ENCODE assay signal across 9 mouse cellular contexts in the genomic region with DNA sequence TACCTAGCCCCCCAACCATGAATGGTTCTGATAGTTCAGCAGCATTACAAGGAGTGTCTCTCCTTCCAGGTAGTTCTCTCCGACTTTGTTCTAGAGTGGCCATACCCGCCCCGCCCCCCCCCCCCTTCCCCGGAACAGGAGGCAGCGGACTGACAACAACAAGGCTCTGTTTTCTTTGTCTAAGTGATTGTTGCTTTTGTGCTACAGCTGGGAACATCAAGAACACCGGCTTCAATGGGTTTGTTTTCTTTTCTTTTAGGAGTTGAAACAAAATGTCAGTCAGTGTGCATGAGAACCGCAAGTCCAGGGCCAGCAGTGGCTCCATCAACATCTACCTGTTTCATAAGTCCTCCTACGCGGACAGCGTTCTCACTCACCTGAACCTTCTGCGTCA. TPM values are rescaled to one million over a fixed set of nuclear protein-coding genes. Genes with fewer than 3 reads are reported as not detected.
DNase-seq lines count a peak whose midpoint lies in the region; ATAC-seq and TF ChIP-seq lines count a peak whose summit lies in the region.
"Had no signal": no experiment of that assay in that cellular context is flagged by ENCODE, and none has a peak within 500 bp of the region (broad histone marks: within the 10 kb centered on the region; RNA-seq: fewer than 3 reads in every experiment).

No protein-coding gene starts in this region.

- WGBS in lung, embryonic 15.5 days, result 54% methylated on average over 11 of the region's 11 CpGs
- WGBS in lung, adult 2 months, result 72% methylated on average over 11 of the region's 11 CpGs
- WGBS in intestine, embryonic 16.5 days, result 79% methylated on average over 11 of the region's 11 CpGs
- WGBS in stomach, embryonic 16.5 days, result 77% methylated on average over 11 of the region's 11 CpGs
- WGBS in lung, postnatal 0 days, result 68% methylated on average over 7 of the region's 11 CpGs

- no peak for TF ChIP-seq POLR2A in lung, adult 2 months (IDR thresholded peaks at IDR 0.05; ENCODE audit: borderline replicate concordance, extremely low read depth, low read depth, low read length)

- TF ChIP-seq EP300 in lung, postnatal 0 days (IDR thresholded peaks at IDR 0.05), result no peak

- H3K9me3 ChIP-seq in lung, embryonic 15.5 days, result no peaks in the 10 kb centered on the region
- H3K9me3 ChIP-seq in intestine, embryonic 16.5 days (ENCODE audit: control insufficient read depth, low read length), result no peaks in the 10 kb centered on the region
- no peaks in the 10 kb centered on the region for H3K9me3 ChIP-seq in stomach, embryonic 16.5 days (replicated peaks; ENCODE audit: control insufficient read depth, low read length)
- no peaks in the 10 kb centered on the region for H3K9me3 ChIP-seq in lung, postnatal 0 days (ENCODE audit: low read length)

- no peaks in the 10 kb centered on the region for H3K27me3 ChIP-seq in lung, embryonic 15.5 days
- no peaks in the 10 kb centered on the region for H3K27me3 ChIP-seq in intestine, embryonic 16.5 days (replicated peaks; ENCODE audit: control insufficient read depth, insufficient read depth, low read length)
- H3K27me3 ChIP-seq in stomach, embryonic 16.5 days (ENCODE audit: control insufficient read depth, insufficient read depth, low read length), result no peaks in the 10 kb centered on the region
- no peaks in the 10 kb centered on the region for H3K27me3 ChIP-seq in lung, postnatal 0 days (replicated peaks; ENCODE audit: insufficient read depth, low read length)

- peak overlapping the region; percentile 88 for H3K4me2 ChIP-seq in lung, embryonic 15.5 days
- peak overlapping the region; percentile 92; the same call in 1 of the 2 replicates for H3K4me2 ChIP-seq in intestine, embryonic 16.5 days (ENCODE audit: low read depth, low read length)
- H3K4me2 ChIP-seq in stomach, embryonic 16.5 days (ENCODE audit: low read depth, low read length), result peak overlapping the region; percentile 77
- H3K4me2 ChIP-seq in lung, postnatal 0 days (replicated peaks; ENCODE audit: low read depth, low read length), result no peak overlapping the region

- no peak for TF ChIP-seq CTCF in lung, adult 2 months (IDR thresholded peaks at IDR 0.05; ENCODE audit: insufficient read depth, low read length)
- TF ChIP-seq CTCF in lung, postnatal 0 days (IDR thresholded peaks at IDR 0.05), result no peak

- peak overlapping the region; percentile 53 for H3K27ac ChIP-seq in lung, embryonic 15.5 days
- no peak overlapping the region for H3K27ac ChIP-seq in intestine, embryonic 16.5 days (ENCODE audit: low read length)
- H3K27ac ChIP-seq in stomach, embryonic 16.5 days (ENCODE audit: low read length), result no peak overlapping the region
- H3K27ac ChIP-seq in lung, postnatal 0 days (ENCODE audit: low read length), result no peak overlapping the region
- H3K27ac ChIP-seq: macrophage had no signal

- H3K9ac ChIP-seq in lung, embryonic 15.5 days, result no peak overlapping the region
- H3K9ac ChIP-seq in intestine, embryonic 16.5 days (ENCODE audit: low read depth, low read length), result no peak overlapping the region
- peak overlapping the region; percentile 38; the same call in 1 of the 2 replicates for H3K9ac ChIP-seq in stomach, embryonic 16.5 days (ENCODE audit: low read length)
- no peak overlapping the region for H3K9ac ChIP-seq in lung, postnatal 0 days (replicated peaks; ENCODE audit: low read depth)

- peaks cover 42% of the 10 kb centered on the region for H3K36me3 ChIP-seq in lung, embryonic 15.5 days
- peaks cover 13% of the 10 kb centered on the region; the same call in 1 of the 2 replicates for H3K36me3 ChIP-seq in intestine, embryonic 16.5 days (ENCODE audit: control insufficient read depth, insufficient read depth, low read length)
- peaks cover 16% of the 10 kb centered on the region for H3K36me3 ChIP-seq in stomach, embryonic 16.5 days (ENCODE audit: control insufficient read depth, insufficient read depth, low read length)
- no peaks in the 10 kb centered on the region for H3K36me3 ChIP-seq in lung, postnatal 0 days (ENCODE audit: insufficient read depth, low read length)

- peak overlapping the region; percentile 88; the same call in 1 of the 2 replicates for H3K4me3 ChIP-seq in lung, embryonic 15.5 days
- no peak overlapping the region for H3K4me3 ChIP-seq in lung, adult 2 months (replicated peaks; ENCODE audit: extremely low read depth, low read depth, low read length)
- no peak overlapping the region for H3K4me3 ChIP-seq in intestine, embryonic 16.5 days (ENCODE audit: low read length)
- H3K4me3 ChIP-seq in stomach, embryonic 16.5 days (replicated peaks; ENCODE audit: low read length), result no peak overlapping the region
- no peak overlapping the region for H3K4me3 ChIP-seq in lung, postnatal 0 days (ENCODE audit: low read depth, low read length)

- H3K4me1 ChIP-seq in lung, embryonic 15.5 days, result peaks cover 58% of the 10 kb centered on the region
- H3K4me1 ChIP-seq in lung, adult 2 months (ENCODE audit: control insufficient read depth, insufficient read depth, low read length), result peaks cover 26% of the 10 kb centered on the region
- H3K4me1 ChIP-seq in intestine, embryonic 16.5 days (ENCODE audit: control insufficient read depth, insufficient read depth, low read length), result peaks cover 43% of the 10 kb centered on the region
- H3K4me1 ChIP-seq in stomach, embryonic 16.5 days (ENCODE audit: control insufficient read depth, insufficient read depth, low read length), result peaks cover 61% of the 10 kb centered on the region
- peaks cover 11% of the 10 kb centered on the region; the same call in 1 of the 2 replicates for H3K4me1 ChIP-seq in lung, postnatal 0 days (ENCODE audit: insufficient read depth, low read depth, low read length)

- no peak for ATAC-seq in lung, embryonic 15.5 days (ENCODE audit: borderline replicate concordance, extremely low read depth, low FRiP score, low TSS enrichment)
- ATAC-seq in intestine, embryonic 16.5 days, result no peak
- no peak for ATAC-seq in stomach, embryonic 16.5 days (ENCODE audit: insufficient read depth, low FRiP score)
- ATAC-seq in lung, postnatal 0 days, result no peak

- peak; percentile 2 for DNase-seq in gastrocnemius, postnatal 25 days
- no peak for DNase-seq in gastrocnemius, adult 18-20 months (ENCODE audit: low spot score)
- no peak for DNase-seq in lung, adult 2 months
- DNase-seq in lung, postnatal 0 days (ENCODE audit: low spot score), result no peak
- DNase-seq in layer of hippocampus, adult 9-11 months, result no peak

RNA-seq across cellular contexts. Expression of a gene that starts 3.8 kb away (rescaled TPM):
- 1 to 10 TPM; 1.6 to 1.8 TPM for total RNA-seq in gastrocnemius, postnatal 25 days (2021)
- 1 to 10 TPM; 2.4 to 2.6 TPM for total RNA-seq in gastrocnemius, adult 18-20 months (2021)
- 11.7 and 12.5 TPM in 2 replicates for polyA plus RNA-seq in lung, embryonic 15.5 days (2015; fragmentation: Nextera tagmentation; extraction: Ambion mirVana)
- 7.3 and 8.5 TPM in 2 replicates for polyA plus RNA-seq in lung, adult 2 months (2012; rRNA removed)
- 5.8 and 6.1 TPM in 2 replicates for polyA plus RNA-seq in intestine, embryonic 16.5 days (2015; fragmentation: Nextera tagmentation; extraction: Ambion mirVana)
- polyA plus RNA-seq in stomach, embryonic 16.5 days (2015; fragmentation: Nextera tagmentation; extraction: Ambion mirVana), result 8.5 and 9.3 TPM in 2 replicates
- polyA plus RNA-seq in lung, postnatal 0 days (2015; fragmentation: Nextera tagmentation; extraction: Ambion mirVana), result 2.6 and 4.0 TPM in 2 replicates

RNA-seq across cellular contexts. Expression of a gene that starts 46.6 kb away (rescaled TPM):
- total RNA-seq in gastrocnemius, postnatal 25 days (2021), result 1 to 10 TPM; 8.0 to 8.2 TPM
- 1 to 10 TPM; 8.6 to 9.5 TPM for total RNA-seq in gastrocnemius, adult 18-20 months (2021)
- 32.3 and 34.7 TPM in 2 replicates for polyA plus RNA-seq in lung, embryonic 15.5 days (2015; fragmentation: Nextera tagmentation; extraction: Ambion mirVana)
- polyA plus RNA-seq in lung, adult 2 months (2012; rRNA removed), result 70.6 and 71.8 TPM in 2 replicates
- polyA plus RNA-seq in intestine, embryonic 16.5 days (2015; fragmentation: Nextera tagmentation; extraction: Ambion mirVana), result 142 and 184 TPM in 2 replicates
- 53.1 and 59.9 TPM in 2 replicates for polyA plus RNA-seq in stomach, embryonic 16.5 days (2015; fragmentation: Nextera tagmentation; extraction: Ambion mirVana)
- 23.6 and 26.6 TPM in 2 replicates for polyA plus RNA-seq in lung, postnatal 0 days (2015; fragmentation: Nextera tagmentation; extraction: Ambion mirVana)
